Mouse (Mus musculus) heart, adult 9 months (tissue): ENCODE measurements around the gene 5730596B20Rik.

Source experiments
- DNase-seq, 2 experiments: peaks; one replicate each; pipeline ENCODE4 v3.0.0; 2022; ENCODE audit warnings: low spot score in 2 of 2

Gene 5730596B20Rik

GRCm38 (mm10) chr6:52197271-52197670 lies 20.0 kb downstream of the 5730596B20Rik start:
- DNase-seq, result no peak

GRCm38 (mm10) chr6:52200073-52200750 lies 22.9 kb downstream of the 5730596B20Rik start:
- DNase-seq, result no peak

GRCm38 (mm10) chr6:52200751-52201250 lies 23.5 kb downstream of the 5730596B20Rik start:
- no peak for DNase-seq

- DNase-seq, result no peak
These were observed 24.0 kb downstream of the 5730596B20Rik start for GRCm38 (mm10) chr6:52201269-52201668.

GRCm38 (mm10) chr6:52202362-52203120 lies 25.2 kb downstream of the 5730596B20Rik start:
- DNase-seq, result no peak

GRCm38 (mm10) chr6:52203121-52203370 lies 25.7 kb downstream of the 5730596B20Rik start:
- no peak for DNase-seq

GRCm38 (mm10) chr6:52203371-52204049 lies 26.2 kb downstream of the 5730596B20Rik start:
- DNase-seq, result no peak

GRCm38 (mm10) chr6:52204050-52204752 lies 26.9 kb downstream of the 5730596B20Rik start, which contains the start of gene Hoxa5:
Gene Hoxa5 (minus strand): TSS chr6:52204587.
- peak; percentile 50 to 66 for DNase-seq

GRCm38 (mm10) chr6:52205221-52205620 lies 27.9 kb downstream of the 5730596B20Rik start:
- DNase-seq, result no peak

GRCm38 (mm10) chr6:52205638-52206621 lies 28.6 kb downstream of the 5730596B20Rik start:
- DNase-seq, result no peak

GRCm38 (mm10) chr6:52206882-52207683 lies 29.8 kb downstream of the 5730596B20Rik start:
- no peak for DNase-seq

GRCm38 (mm10) chr6:52207684-52207976 lies 30.3 kb downstream of the 5730596B20Rik start:
- DNase-seq, result no peak

- DNase-seq, result no peak
These were observed 31.0 kb downstream of the 5730596B20Rik start, which contains the start of gene Hoxa6 for GRCm38 (mm10) chr6:52208072-52208867. Gene Hoxa6 (minus strand): TSS chr6:52208722.

- DNase-seq, result no peak
These were observed 31.8 kb downstream of the 5730596B20Rik start for GRCm38 (mm10) chr6:52208868-52209684.

GRCm38 (mm10) chr6:52209685-52210046 lies 32.4 kb downstream of the 5730596B20Rik start:
- DNase-seq, result no peak

GRCm38 (mm10) chr6:52211170-52211935 lies 34.1 kb downstream of the 5730596B20Rik start:
- peak; percentile 33 to 58 for DNase-seq

- DNase-seq, result no peak
These were observed 34.7 kb downstream of the 5730596B20Rik start for GRCm38 (mm10) chr6:52211961-52212360.
